Mouse (Mus musculus) CD4-positive, CD25-positive, alpha-beta regulatory T cell, adult 2 months (primary cell): ENCODE data around the gene Cpn1.

Experiments used
- DNase-seq: peaks from one replicate; pipeline ENCODE4 v3.0.0-alpha.2; 2012; ENCODE audit warnings: low read depth, low spot score

Gene Cpn1

DNA sequence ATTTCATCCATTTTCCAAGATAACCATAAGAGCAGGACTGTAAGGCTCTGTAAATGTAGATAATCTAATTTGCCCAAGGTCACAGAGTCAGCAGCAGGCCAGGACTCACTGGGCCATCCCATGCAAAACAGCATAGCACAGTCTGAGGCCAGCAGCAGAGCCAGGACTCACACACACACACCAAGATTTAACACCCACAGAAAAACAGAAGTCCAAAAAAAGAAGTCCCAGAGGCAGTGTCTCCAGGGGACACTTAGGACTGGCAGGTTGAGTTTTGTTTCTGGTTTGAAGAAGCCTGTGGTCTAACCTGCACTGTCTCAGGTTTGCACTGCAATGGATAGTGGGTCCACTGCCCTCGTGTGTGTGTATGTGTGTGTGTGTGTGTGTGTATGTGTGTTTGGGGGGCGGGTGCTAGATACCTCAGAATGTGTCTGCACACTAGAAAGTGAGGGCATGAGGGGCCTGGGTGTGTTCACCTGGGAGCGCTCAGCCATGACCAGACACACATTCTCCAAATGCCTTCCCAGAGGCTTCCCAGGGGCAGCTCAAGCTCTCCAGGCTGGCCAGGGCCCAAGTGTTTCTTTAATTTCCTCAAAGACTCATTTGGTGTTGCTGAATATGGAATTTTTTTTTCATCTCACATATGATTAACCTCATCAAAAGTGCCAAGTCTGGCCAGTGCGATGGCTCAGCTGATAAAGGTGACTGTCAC lies 73.4 kb downstream of the Cpn1 start:
- DNase-seq: no peak

DNA sequence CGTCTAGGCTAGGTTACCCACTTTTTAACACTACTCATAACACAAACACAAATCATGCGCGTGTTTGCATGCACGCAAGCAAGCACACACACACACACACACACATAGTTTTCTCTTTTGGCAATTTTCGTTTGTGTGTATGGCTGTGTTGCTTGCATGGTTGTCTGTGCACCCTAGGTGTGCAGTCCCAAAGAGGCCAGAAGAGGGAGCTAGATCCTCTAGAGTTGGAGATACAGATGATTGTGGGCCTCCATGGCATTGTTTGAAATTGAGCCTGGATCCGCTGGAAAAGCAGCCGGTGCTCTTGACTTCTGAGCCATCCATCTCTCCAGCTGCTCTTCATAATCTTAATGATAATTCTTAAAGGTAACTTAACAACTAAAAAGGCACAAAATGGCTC lies 79.9 kb downstream of the Cpn1 start:
- peak; percentile 22 for DNase-seq
